11 mouse cellular contexts compared by ENCODE assay signal in the genomic region with DNA sequence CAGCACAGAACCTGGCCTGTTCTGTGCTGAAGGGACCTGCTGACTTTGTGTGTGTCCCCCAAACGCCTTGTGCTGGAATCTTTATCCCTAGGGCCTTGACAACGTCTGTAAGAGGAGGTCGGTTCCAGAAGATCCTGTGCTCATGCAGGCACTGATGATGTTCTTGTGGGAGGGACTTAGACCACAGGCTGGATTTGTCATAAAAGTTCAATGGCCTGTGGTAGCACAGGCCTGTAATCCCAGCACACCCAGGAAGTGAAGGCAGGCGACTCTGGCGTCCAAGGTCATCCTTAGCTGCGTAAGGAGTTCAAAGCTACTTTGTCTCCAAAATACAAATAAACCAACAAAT. TPM values are rescaled to one million over a fixed set of nuclear protein-coding genes. Genes with fewer than 3 reads are reported as not detected.
DNase-seq lines count a peak whose midpoint lies in the region; ATAC-seq and TF ChIP-seq lines count a peak whose summit lies in the region.
"Had no signal": no experiment of that assay in that cellular context is flagged by ENCODE, and none has a peak within 500 bp of the region (broad histone marks: within the 10 kb centered on the region; RNA-seq: fewer than 3 reads in every experiment).

No protein-coding gene starts in this region.

- peak overlapping the region; percentile 42 to 61; a peak in 2 of 4 replicates for H3K27ac ChIP-seq in heart, embryonic 14.5 days (replicated peaks in 1 of 2; ENCODE audit: control insufficient read depth in 1 of 2, insufficient read depth in 1 of 2, low read depth in 2 of 2, low read length in 2 of 2)
- peak overlapping the region; percentile 54 for H3K27ac ChIP-seq in embryonic fibroblast, embryonic 13.5 days (ENCODE audit: insufficient read depth, low read length)
- H3K27ac ChIP-seq in intestine, postnatal 0 days (ENCODE audit: low read depth, low read length): peak overlapping the region; percentile 66; the same call in 1 of the 2 replicates
- peak overlapping the region; percentile 76; the same call in 1 of the 2 replicates for H3K27ac ChIP-seq in neural tube, embryonic 14.5 days (ENCODE audit: low read depth, low read length)
- H3K27ac ChIP-seq in liver, embryonic 11.5 days (ENCODE audit: low read depth, low read length): no peak overlapping the region

- H3K27me3 ChIP-seq in heart, embryonic 14.5 days (ENCODE audit: control insufficient read depth, insufficient read depth, low read length): no peaks in the 10 kb centered on the region
- H3K27me3 ChIP-seq in intestine, postnatal 0 days (replicated peaks; ENCODE audit: control insufficient read depth, insufficient read depth, low read length): no peaks in the 10 kb centered on the region
- no peaks in the 10 kb centered on the region for H3K27me3 ChIP-seq in neural tube, embryonic 14.5 days (ENCODE audit: control insufficient read depth, insufficient read depth, low read length)
- H3K27me3 ChIP-seq in liver, embryonic 11.5 days (replicated peaks; ENCODE audit: control insufficient read depth, insufficient read depth, low read length): no peaks in the 10 kb centered on the region
- H3K27me3 ChIP-seq: CH12.LX had no signal

- H3K4me2 ChIP-seq in heart, embryonic 14.5 days (ENCODE audit: low read length): peak overlapping the region; percentile 29; the same call in 1 of the 2 replicates
- H3K4me2 ChIP-seq in intestine, postnatal 0 days (replicated peaks; ENCODE audit: low read depth): no peak overlapping the region
- H3K4me2 ChIP-seq in neural tube, embryonic 14.5 days (ENCODE audit: low read depth, low read length): no peak overlapping the region; the same call in 1 of the 2 replicates
- no peak overlapping the region for H3K4me2 ChIP-seq in liver, embryonic 11.5 days

- DNase-seq in heart, postnatal 25 days (ENCODE audit: low spot score): no peak
- no peak for DNase-seq in spleen, postnatal 10 days (ENCODE audit: low spot score in 2 of 2)
- DNase-seq in gastrocnemius, adult 8-10 months (ENCODE audit: low spot score in 2 of 2): no peak
- no peak for DNase-seq in liver, embryonic 11.5 days (ENCODE audit: low spot score)
- DNase-seq: cerebellum, adult 2 months; thymus, adult 2 months had no signal

- H3K4me3 ChIP-seq in heart, embryonic 14.5 days (ENCODE audit: control insufficient read depth in 1 of 2, insufficient read depth in 1 of 2, low read depth in 1 of 2, low read length in 2 of 2): no peak overlapping the region
- H3K4me3 ChIP-seq in embryonic fibroblast, embryonic 13.5 days (ENCODE audit: insufficient read depth, low read length): no peak overlapping the region
- no peak overlapping the region for H3K4me3 ChIP-seq in intestine, postnatal 0 days (ENCODE audit: low read depth, low read length)
- H3K4me3 ChIP-seq in neural tube, embryonic 14.5 days (ENCODE audit: low read depth, low read length): no peak overlapping the region
- H3K4me3 ChIP-seq in liver, embryonic 11.5 days (ENCODE audit: low read depth, low read length): no peak overlapping the region

- no peaks in the 10 kb centered on the region for H3K9me3 ChIP-seq in heart, embryonic 14.5 days (ENCODE audit: control insufficient read depth, low read length)
- no peaks in the 10 kb centered on the region for H3K9me3 ChIP-seq in intestine, postnatal 0 days (ENCODE audit: control insufficient read depth)
- H3K9me3 ChIP-seq in neural tube, embryonic 14.5 days (ENCODE audit: control insufficient read depth, low read length): no peaks in the 10 kb centered on the region
- H3K9me3 ChIP-seq in liver, embryonic 11.5 days (ENCODE audit: control insufficient read depth, low read length): no peaks in the 10 kb centered on the region

- no peak overlapping the region for H3K9ac ChIP-seq in heart, embryonic 14.5 days (ENCODE audit: low read length)
- no peak overlapping the region for H3K9ac ChIP-seq in intestine, postnatal 0 days (ENCODE audit: low read depth, low read length)
- H3K9ac ChIP-seq in neural tube, embryonic 14.5 days (replicated peaks; ENCODE audit: low read depth, low read length): peak overlapping the region; percentile 28; the same call in 1 of the 2 replicates
- H3K9ac ChIP-seq in liver, embryonic 11.5 days (ENCODE audit: low read depth, low read length): no peak overlapping the region

- WGBS in heart, embryonic 14.5 days: 64% methylated on average over 6 of the region's 6 CpGs
- WGBS in intestine, postnatal 0 days: 65% methylated on average over 6 of the region's 6 CpGs
- WGBS in neural tube, embryonic 14.5 days: 37% methylated on average over 6 of the region's 6 CpGs
- 68% methylated on average over 6 of the region's 6 CpGs for WGBS in liver, embryonic 11.5 days

- H3K36me3 ChIP-seq in heart, embryonic 14.5 days (ENCODE audit: control insufficient read depth, insufficient read depth, low read length): no peaks in the 10 kb centered on the region
- no peaks in the 10 kb centered on the region for H3K36me3 ChIP-seq in intestine, postnatal 0 days (ENCODE audit: control insufficient read depth, insufficient read depth)
- no peaks in the 10 kb centered on the region for H3K36me3 ChIP-seq in neural tube, embryonic 14.5 days (ENCODE audit: control insufficient read depth, insufficient read depth, low read length)
- no peaks in the 10 kb centered on the region for H3K36me3 ChIP-seq in liver, embryonic 11.5 days (ENCODE audit: control insufficient read depth, insufficient read depth, low read length)

- no peak for TF ChIP-seq POLR2A in embryonic fibroblast, embryonic 13.5 days (IDR thresholded peaks at IDR 0.05; ENCODE audit: low read depth, low read length)

- intact Hi-C loops in heart, postnatal 25 days (cut with DNase I): no loop called here

- no peak for TF ChIP-seq CTCF in embryonic fibroblast, embryonic 13.5 days (IDR thresholded peaks at IDR 0.05; ENCODE audit: borderline replicate concordance, insufficient read depth, low read length)
- TF ChIP-seq CTCF in intestine, postnatal 0 days (IDR thresholded peaks at IDR 0.05; ENCODE audit: low read depth): no peak

- peaks cover 3 to 8% of the 10 kb centered on the region in 2 experiments; a peak in 2 of 4 replicates for H3K4me1 ChIP-seq in heart, embryonic 14.5 days (ENCODE audit: control insufficient read depth in 2 of 2, insufficient read depth in 2 of 2, low read length in 2 of 2)
- H3K4me1 ChIP-seq in embryonic fibroblast, embryonic 13.5 days (ENCODE audit: control insufficient read depth, insufficient read depth, low read length): 0 out of 2 replicates have a peak, but pooled peaks cover 6% of the 10 kb centered on the region
- H3K4me1 ChIP-seq in intestine, postnatal 0 days (replicated peaks; ENCODE audit: control insufficient read depth, insufficient read depth, low read length): no peaks in the 10 kb centered on the region
- H3K4me1 ChIP-seq in neural tube, embryonic 14.5 days (ENCODE audit: control insufficient read depth, insufficient read depth, low read length): peaks cover 18% of the 10 kb centered on the region
- H3K4me1 ChIP-seq in liver, embryonic 11.5 days (replicated peaks; ENCODE audit: control insufficient read depth, insufficient read depth, low read length): 0 out of 2 replicates have a peak, but pooled peaks cover 10% of the 10 kb centered on the region

- no peak for ATAC-seq in heart, embryonic 14.5 days (ENCODE audit: insufficient number of reproducible peaks, insufficient read depth, low FRiP score, low read depth)
- ATAC-seq in intestine, postnatal 0 days: no peak
- no peak for ATAC-seq in neural tube, embryonic 14.5 days (ENCODE audit: low read depth)
- ATAC-seq in liver, embryonic 11.5 days (replicated peaks; ENCODE audit: low FRiP score): no peak

RNA-seq across cellular contexts. Expression of gene Prex1, which starts 16.9 kb away (rescaled TPM):
- 8.6 and 9.5 TPM in 2 replicates for polyA plus RNA-seq in heart, embryonic 14.5 days (2014; fragmentation: Nextera tagmentation; extraction: Ambion mirVana)
- 1 to 10 TPM; 5.9 to 6.6 TPM for total RNA-seq in heart, postnatal 25 days (2021)
- polyA plus RNA-seq in embryonic fibroblast, embryonic 13.5 days (2011; ENCODE audit: insufficient read length, low read depth, missing spikeins): 2.2 and 2.9 TPM in 2 replicates
- 4.0 TPM in 2 replicates for polyA plus RNA-seq in intestine, postnatal 0 days (2015; fragmentation: Nextera tagmentation; extraction: Ambion mirVana)
- polyA plus RNA-seq in neural tube, embryonic 14.5 days (2014; fragmentation: Nextera tagmentation; extraction: Ambion mirVana): 25.9 and 29.4 TPM in 2 replicates
- total RNA-seq in gastrocnemius, adult 8-10 months (2022): 1 to 10 TPM; 3.2 to 3.8 (median 3.4) TPM
- polyA plus RNA-seq in liver, embryonic 11.5 days (2014; fragmentation: Nextera tagmentation; extraction: Ambion mirVana): 16.1 and 16.5 TPM in 2 replicates
